Mouse (Mus musculus) kidney, adult 18-20 months (tissue): ENCODE measurements around the gene Edem3.
A peak's percentile ranks its signal among the peaks of the same experiment; 100 is the strongest.
"Not testable (repeated sequence)": the region's sequence is repeated elsewhere in the genome, so short reads cannot be mapped to it uniquely, and the experiment has no call there.

Experiments
- DNase-seq: peaks from one replicate; pipeline ENCODE4 v3.0.0; 2021

Gene Edem3

DNA sequence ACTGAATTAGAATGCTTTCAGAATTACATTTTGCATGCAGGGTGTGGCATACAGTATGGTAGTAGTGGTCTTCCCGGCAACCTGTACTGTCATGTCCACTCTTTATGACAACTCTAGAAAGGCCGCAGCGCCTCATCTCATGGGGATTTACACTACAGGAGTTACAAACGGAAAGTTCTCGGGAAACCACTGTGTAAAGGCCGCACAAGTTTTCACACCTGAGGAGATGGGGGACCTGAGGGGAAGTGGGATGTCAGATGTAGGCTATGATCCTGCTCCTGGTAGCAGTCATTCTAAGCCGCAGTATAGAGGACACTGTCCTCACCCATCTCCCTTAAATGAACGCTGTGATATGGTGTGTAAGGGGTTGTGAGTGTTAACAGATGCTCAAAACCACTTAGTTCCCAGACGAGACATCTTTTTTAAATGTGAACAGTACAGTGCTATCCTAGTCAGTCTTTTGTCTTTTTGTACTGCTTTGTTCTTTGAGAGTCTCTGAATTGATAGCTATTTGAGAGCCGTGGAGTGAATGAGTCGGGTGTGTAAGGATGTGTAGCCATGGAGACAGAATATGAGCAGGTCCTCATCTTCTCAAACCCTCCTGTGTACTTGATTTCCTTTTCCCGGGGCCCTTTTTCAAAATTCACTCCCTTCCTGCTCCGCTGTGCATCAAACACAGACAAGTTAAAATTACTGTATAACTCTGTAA lies 57.0 kb downstream of the Edem3 start:
- DNase-seq = no peak

- DNase-seq = no peak
These were observed 60.9 kb downstream of the Edem3 start for GRCm38 (mm10) chr1:151816051-151816450.

DNA sequence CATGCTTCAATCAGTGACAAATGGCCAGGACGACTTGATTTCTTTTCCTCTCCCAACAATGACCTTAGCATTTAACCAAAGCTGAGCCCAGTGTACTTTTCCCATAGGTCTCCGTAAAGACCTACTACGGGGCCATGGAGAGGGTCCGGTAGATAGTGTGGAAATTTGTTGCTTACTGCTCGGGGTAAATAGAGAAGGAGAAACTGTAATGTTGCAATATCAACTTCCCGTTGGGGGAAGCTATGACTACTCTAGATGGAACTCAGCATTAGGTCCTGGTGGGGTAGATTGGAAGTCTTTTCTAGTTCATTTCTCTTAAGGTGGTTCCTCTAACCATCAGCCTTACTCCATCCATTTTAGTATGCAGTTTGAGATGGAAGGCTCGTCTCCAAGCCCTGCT lies 64.0 kb downstream of the Edem3 start:
- DNase-seq = no peak

- DNase-seq = peak; percentile 49
These were observed 65.3 kb downstream of the Edem3 start for GRCm38 (mm10) chr1:151820457-151820856.

DNA sequence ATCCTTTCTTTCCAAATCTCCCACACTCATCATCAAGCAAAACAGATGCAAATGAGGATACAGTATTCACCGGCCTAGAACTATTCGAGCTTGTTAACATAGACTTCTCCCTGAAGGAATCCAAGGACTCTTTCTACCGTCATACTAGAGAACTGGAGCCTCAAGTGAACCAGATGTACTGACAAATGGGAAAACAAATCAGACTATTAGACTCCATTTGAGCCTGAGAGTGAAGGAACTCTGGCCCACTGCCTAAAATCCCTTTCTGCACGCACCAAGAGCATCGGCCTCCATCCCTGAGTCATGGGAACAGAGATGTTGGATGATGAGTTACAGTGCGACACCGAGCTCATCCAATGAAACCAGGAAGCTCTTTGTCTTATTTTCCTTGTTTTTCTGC lies 69.9 kb downstream of the Edem3 start:
- DNase-seq = no peak

- no peak for DNase-seq
These were observed 76.6 kb downstream of the Edem3 start for GRCm38 (mm10) chr1:151831791-151832190.

- no peak for DNase-seq
These were observed 80.1 kb downstream of the Edem3 start for GRCm38 (mm10) chr1:151835261-151835660.

GRCm38 (mm10) chr1:151840345-151840744 lies 85.2 kb downstream of the Edem3 start:
- not testable (repeated sequence) for DNase-seq

DNA sequence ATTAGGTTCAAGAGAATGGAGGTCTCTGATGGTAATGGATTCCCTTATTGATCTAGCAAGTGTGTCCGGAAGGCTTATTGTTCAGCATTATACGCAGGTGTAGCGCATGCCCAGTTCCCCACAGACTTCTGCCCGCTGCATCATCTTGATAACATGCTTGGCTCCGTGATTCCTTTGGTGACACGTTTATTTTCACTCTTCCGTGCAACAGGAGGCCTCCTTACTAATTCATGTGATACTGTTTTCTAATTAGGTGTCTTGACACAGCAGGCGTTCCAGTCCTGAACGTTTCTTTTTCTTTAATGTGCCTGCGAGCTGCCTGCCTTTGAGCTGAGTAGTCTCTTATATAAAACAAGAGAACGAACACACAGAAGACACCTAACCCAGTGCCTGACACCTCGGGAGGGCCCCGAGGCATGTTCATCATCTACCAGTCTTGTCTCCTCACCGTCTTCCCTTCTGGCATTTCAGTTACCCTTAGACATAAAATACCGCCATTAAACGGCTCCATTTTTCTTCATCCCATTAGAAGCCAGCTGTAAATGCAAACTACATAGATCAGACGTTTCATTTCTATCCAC lies 90.2 kb downstream of the Edem3 start:
- DNase-seq = no peak

DNA sequence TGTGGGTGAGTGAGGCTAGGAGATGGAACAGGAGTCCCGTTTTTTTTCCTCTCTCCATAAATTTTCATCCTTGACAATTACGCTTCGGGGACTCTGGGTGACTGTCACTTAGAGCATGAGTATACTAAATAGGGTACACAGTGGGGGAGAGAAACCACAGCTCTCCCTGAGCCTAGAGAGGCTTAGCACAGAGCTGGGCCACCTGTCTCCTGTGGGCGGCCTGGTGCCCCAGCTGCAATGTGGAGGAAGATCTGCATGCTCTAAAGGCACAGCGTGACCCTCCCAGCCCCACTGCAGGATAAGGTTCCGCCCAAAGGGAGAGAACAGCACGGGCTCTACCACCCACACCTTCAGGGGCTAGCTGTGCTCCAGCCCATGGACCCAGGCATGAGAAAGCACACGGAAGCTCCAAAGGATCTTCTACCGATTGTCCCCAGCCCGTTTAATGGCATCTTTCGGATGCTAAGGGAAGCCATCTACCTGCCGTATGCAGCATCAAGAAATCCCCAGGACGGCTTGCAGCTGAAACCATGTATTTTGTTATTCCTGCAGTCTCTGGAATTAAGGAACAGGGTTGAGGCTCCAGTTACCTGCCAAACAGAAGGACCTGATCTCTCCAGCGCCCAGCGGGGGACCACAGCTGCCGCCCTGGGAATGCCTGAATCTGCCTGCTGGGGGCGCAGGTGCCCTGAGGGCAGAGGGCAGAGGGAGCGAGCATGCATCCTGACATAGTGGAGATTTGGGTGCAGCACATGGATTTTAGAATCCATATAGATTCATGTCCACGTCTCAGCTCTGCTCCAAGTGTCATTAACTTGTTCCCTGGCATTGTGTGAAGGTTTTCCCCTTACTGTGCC lies 91.0 kb downstream of the Edem3 start:
- DNase-seq = no peak

DNA sequence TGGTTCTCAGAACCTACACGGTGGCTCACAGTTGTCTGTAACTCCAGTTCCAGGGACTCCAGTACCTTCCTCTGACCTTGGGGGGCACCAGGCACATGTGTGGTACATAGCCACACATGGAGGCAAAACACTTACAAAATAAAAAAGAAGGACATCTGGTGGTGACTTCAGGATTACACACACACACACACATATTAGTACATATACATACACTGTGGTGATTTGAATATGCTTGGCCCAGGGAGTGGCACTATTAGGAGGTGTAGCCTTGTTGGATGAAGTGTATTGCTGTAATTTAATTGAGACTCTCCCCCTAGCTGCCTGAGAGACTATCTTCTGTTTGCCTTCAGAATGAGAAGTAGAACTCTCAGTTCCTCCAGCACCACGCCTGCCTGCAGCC lies 93.1 kb downstream of the Edem3 start:
- DNase-seq = no peak

- DNase-seq = no peak
These were observed 94.9 kb downstream of the Edem3 start for GRCm38 (mm10) chr1:151849993-151850608.

DNA sequence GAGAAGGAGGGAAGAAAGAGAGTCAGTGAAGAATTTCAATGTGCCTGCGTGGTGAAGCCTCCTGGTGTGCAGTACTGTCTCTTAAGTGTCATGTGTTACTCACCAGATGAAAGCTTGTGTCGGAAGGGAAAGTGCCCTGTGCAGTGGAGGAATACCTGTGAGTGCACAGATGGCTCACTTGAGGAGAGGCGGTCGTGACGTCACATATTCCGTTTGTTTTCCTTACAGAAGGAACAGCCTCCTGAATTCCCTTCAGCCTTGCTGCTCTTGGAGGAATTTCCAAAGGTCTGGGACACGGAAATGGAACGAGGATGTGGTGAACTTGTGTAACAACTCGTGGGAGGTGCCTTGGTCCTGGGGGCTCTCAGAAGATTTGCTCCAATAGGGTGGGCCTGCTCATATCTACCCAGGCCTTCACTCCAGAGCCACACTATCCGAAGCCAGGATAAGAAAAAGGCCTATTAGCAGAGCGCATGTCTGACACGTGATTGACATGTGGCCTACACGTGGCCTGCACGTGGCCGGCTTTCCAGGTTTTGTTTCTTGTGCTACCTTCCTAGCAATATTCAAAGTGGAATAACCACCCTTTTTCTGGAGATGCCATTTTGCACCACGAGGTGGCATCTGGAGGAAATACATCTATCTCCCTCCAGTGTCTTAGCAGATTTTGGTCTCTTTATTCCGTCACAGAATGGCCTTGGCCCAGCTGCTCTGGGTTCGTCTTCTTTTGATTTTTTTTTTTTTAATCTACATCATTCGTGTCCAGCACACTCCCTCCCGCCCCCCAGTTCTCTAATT lies 96.1 kb downstream of the Edem3 start:
- DNase-seq = no peak

DNA sequence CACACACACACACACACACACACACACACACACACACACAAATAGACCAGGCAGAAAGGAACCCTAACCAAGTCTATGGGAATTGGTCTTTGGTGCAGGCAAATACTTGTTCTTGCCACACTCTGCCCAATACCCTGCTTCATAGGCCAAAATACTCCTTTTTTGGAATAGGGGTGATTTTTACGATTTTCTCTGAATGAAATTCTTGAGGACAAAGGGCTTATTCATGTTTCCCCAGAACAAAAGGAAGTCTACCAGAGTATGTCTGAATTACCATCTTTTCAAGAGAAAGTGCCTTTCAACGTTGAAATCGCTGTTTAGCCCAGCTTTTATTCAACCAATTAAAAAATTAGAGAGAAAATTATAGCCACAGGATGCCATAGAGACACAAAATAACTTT lies 96.8 kb downstream of the Edem3 start:
- DNase-seq = no peak

- no peak for DNase-seq
These were observed 100.4 kb downstream of the Edem3 start for GRCm38 (mm10) chr1:151855561-151855960.

DNA sequence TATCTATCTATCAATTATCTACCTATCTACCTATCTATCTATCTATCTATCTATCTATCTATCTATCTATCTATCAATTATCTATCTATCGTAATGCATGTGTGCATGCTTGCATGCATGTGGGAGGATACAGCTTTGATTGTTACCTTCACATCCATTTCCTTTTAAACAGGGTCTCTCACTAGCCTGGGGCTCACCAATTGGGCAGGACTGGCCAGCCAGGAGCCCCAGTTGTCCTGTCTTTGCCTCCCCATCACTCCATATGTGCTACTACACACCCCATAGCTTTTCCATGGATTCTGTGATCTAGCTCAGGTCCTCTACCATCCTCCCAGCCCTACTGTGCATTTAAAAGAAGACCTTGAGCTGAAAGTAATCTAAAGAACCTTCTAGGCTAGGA lies 103.3 kb downstream of the Edem3 start:
- no peak for DNase-seq

GRCm38 (mm10) chr1:151861334-151861995 lies 106.3 kb downstream of the Edem3 start:
- DNase-seq = no peak

GRCm38 (mm10) chr1:151862109-151862508 lies 106.9 kb downstream of the Edem3 start:
- DNase-seq = no peak

- DNase-seq = no peak
These were observed 108.1 kb downstream of the Edem3 start for GRCm38 (mm10) chr1:151863135-151863796.

- DNase-seq = no peak
These were observed 108.6 kb downstream of the Edem3 start for GRCm38 (mm10) chr1:151863797-151864147.

DNA sequence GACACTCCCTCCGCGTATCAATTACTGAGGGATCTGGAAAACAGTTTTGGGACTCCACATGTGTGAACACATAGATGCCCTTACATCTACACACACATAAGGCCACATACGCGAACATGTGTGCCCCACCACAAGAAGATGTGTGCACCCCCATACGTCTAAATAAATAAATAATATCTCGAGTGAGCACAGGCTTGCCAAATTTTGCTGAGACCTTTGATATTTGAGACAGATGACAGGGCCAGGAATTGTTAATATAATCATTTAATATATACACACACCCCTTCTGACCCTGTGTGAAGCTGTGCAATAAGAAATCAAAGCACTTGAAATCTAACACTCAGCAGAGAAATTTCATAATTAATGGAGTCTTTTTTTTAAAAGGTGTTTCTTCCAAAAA lies 109.2 kb downstream of the Edem3 start:
- DNase-seq = no peak
